Mouse (Mus musculus) heart, embryonic 16.5 days (tissue): ENCODE results near the gene Ces3a. TPM values are rescaled to one million over a fixed set of nuclear protein-coding genes. Genes with fewer than 3 reads are reported as not detected.

Experiments
- ATAC-seq: fragments of 200-750 bp; cut with Nextera tagmentation; replicated peaks from 2 replicates; pipeline ENCODE4 v1.8.0; 2017; ENCODE audit warnings: moderate number of reproducible peaks; ENCODE audit not compliant: insufficient read depth, low FRiP score; ENCODE audit errors: extremely low read depth
- H3K27ac ChIP-seq: fragments of 300-500 bp; sonication (generic); 2 replicates; pipeline ENCODE4 v1.5.1; 2014; ENCODE audit warnings: mild to moderate bottlenecking, low read length, control low read depth, moderate library complexity
- H3K27me3 ChIP-seq: fragments of 300-500 bp; sonication (generic); 2 replicates; pipeline ENCODE4 v1.6.1; 2014; ENCODE audit warnings: low read length, mixed read lengths; ENCODE audit not compliant: control insufficient read depth, insufficient read depth
- H3K36me3 ChIP-seq: fragments of 300-500 bp; sonication (generic); 2 replicates; pipeline ENCODE4 v1.6.1; 2014; ENCODE audit not compliant: control insufficient read depth, insufficient read depth
- H3K4me1 ChIP-seq: fragments of 300-500 bp; sonication (generic); 2 replicates; pipeline ENCODE4 v1.6.1; 2014; ENCODE audit warnings: low read length, mixed read lengths; ENCODE audit not compliant: control insufficient read depth, insufficient read depth
- H3K4me2 ChIP-seq: fragments of 300-500 bp; sonication (generic); 2 replicates; pipeline ENCODE4 v1.6.1; 2014; ENCODE audit warnings: low read depth, mild to moderate bottlenecking, control low read depth, low read length
- H3K4me3 ChIP-seq: fragments of 300-500 bp; sonication (generic); 2 replicates; pipeline ENCODE4 v1.5.1; 2014; ENCODE audit warnings: mild to moderate bottlenecking, control low read depth, low read length
- H3K9ac ChIP-seq: fragments of 300-500 bp; sonication (generic); 2 replicates; pipeline ENCODE4 v1.6.1; 2014; ENCODE audit warnings: low read length, control low read depth
- H3K9me3 ChIP-seq: fragments of 300-500 bp; sonication (generic); replicated peaks from 2 replicates; pipeline ENCODE4 v1.6.1; 2016; ENCODE audit warnings: low read length; ENCODE audit not compliant: control insufficient read depth
- WGBS: fragments of 180-500 bp; shearing (Covaris S2); extraction: QIAGEN DNeasy Blood & Tissue Kit; methylation state at CpG from one replicate; pipeline ENCODE4 v1.1.7; 2014; 5-methylcytosine and 5-hydroxymethylcytosine counted together
- polyA plus RNA-seq: library from polyadenylated mRNA; unstranded; fragments of >200 nt; fragmentation: Nextera tagmentation; extraction: Ambion mirVana; gene quantifications from 2 replicates; pipeline ENCODE4 v1.2.1, GENCODE M21; 2015

Gene Ces3a
- polyA plus RNA-seq: not detected in 2 replicates

- ATAC-seq: no peak
- Histone ChIP-seq H3K4me1 (no peaks in the 10 kb centered on the region), H3K9me3 (no peaks in the 10 kb centered on the region), H3K4me3 (no peak within 1 kb of the TSS), H3K27ac (no peak within 1 kb of the TSS), H3K36me3 (no peaks in the 10 kb centered on the region), H3K4me2 (no peak within 1 kb of the TSS), H3K27me3 (no peaks in the 10 kb centered on the region), H3K9ac (no peak within 1 kb of the TSS)
- WGBS: 62% methylated on average over 3 of the region's 3 CpGs
Measured at GRCm38 (mm10) chr8:105048371-105048854, at the start of gene Ces3a. Gene Ces3a, plus strand, starts transcription at chr8:105048601.

- no peak overlapping the region for H3K4me3 ChIP-seq
- H3K27ac ChIP-seq: no peak overlapping the region
- 75% methylated on average over 6 of the region's 6 CpGs for WGBS
- no peaks in the 10 kb centered on the region for H3K9me3 ChIP-seq
- no peaks in the 10 kb centered on the region for H3K4me1 ChIP-seq
- H3K27me3 ChIP-seq: no peaks in the 10 kb centered on the region
- no peak for ATAC-seq
- no peak overlapping the region for H3K9ac ChIP-seq
- no peak overlapping the region for H3K4me2 ChIP-seq
- H3K36me3 ChIP-seq: no peaks in the 10 kb centered on the region
Measured at GRCm38 (mm10) chr8:104999183-104999582, 49.2 kb upstream of the Ces3a start.

- no peaks in the 10 kb centered on the region for H3K36me3 ChIP-seq
- H3K4me3 ChIP-seq: no peak within 1 kb of the TSS
- H3K9ac ChIP-seq: no peak within 1 kb of the TSS
- H3K27me3 ChIP-seq: no peaks in the 10 kb centered on the region
- H3K4me2 ChIP-seq: no peak within 1 kb of the TSS
- no peaks in the 10 kb centered on the region for H3K9me3 ChIP-seq
- WGBS: 74% methylated on average over 7 of the region's 7 CpGs
- no peaks in the 10 kb centered on the region for H3K4me1 ChIP-seq
- ATAC-seq: no peak
- no peak within 1 kb of the TSS for H3K27ac ChIP-seq
Measured at GRCm38 (mm10) chr8:105000586-105000985, 47.8 kb upstream of the Ces3a start, which contains the start of gene Ces2h. Gene Ces2h, plus strand, starts transcription at chr8:105000853.

GRCm38 (mm10) chr8:105010000-105010399, 38.4 kb upstream of the Ces3a start:
- no peak overlapping the region for H3K9ac ChIP-seq
- H3K27ac ChIP-seq: no peak overlapping the region
- 72% methylated on average over 2 of the region's 2 CpGs for WGBS
- ATAC-seq: no peak
- no peak overlapping the region for H3K4me2 ChIP-seq
- peaks cover 4% of the 10 kb centered on the region; the same call in 1 of the 2 replicates for H3K9me3 ChIP-seq
- no peaks in the 10 kb centered on the region for H3K27me3 ChIP-seq
- no peaks in the 10 kb centered on the region for H3K4me1 ChIP-seq
- no peak overlapping the region for H3K4me3 ChIP-seq
- no peaks in the 10 kb centered on the region for H3K36me3 ChIP-seq

GRCm38 (mm10) chr8:105011136-105011535, 37.3 kb upstream of the Ces3a start:
- H3K27me3 ChIP-seq: no peaks in the 10 kb centered on the region
- no peaks in the 10 kb centered on the region for H3K36me3 ChIP-seq
- no peak for ATAC-seq
- H3K27ac ChIP-seq: no peak overlapping the region
- WGBS: 77% methylated on average over 12 of the region's 12 CpGs
- H3K4me1 ChIP-seq: no peaks in the 10 kb centered on the region
- H3K4me2 ChIP-seq: no peak overlapping the region
- H3K9ac ChIP-seq: no peak overlapping the region
- H3K9me3 ChIP-seq: peaks cover 4% of the 10 kb centered on the region; the same call in 1 of the 2 replicates
- no peak overlapping the region for H3K4me3 ChIP-seq

- WGBS: 80% methylated on average over 5 of the region's 5 CpGs
- no peak for ATAC-seq
- Histone ChIP-seq H3K9ac (no peak overlapping the region), H3K27ac (no peak overlapping the region), H3K4me1 (no peaks in the 10 kb centered on the region), H3K4me2 (no peak overlapping the region), H3K36me3 (no peaks in the 10 kb centered on the region), H3K9me3 (no peaks in the 10 kb centered on the region), H3K4me3 (no peak overlapping the region), H3K27me3 (no peaks in the 10 kb centered on the region)
Measured at GRCm38 (mm10) chr8:105014391-105014790, 34.0 kb upstream of the Ces3a start.

- no peaks in the 10 kb centered on the region for H3K9me3 ChIP-seq
- no peaks in the 10 kb centered on the region for H3K27me3 ChIP-seq
- H3K4me3 ChIP-seq: no peak overlapping the region
- 63% methylated on average over 1 of the region's 1 CpGs for WGBS
- no peak for ATAC-seq
- H3K4me1 ChIP-seq: no peaks in the 10 kb centered on the region
- H3K9ac ChIP-seq: no peak overlapping the region
- no peak overlapping the region for H3K4me2 ChIP-seq
- H3K36me3 ChIP-seq: no peaks in the 10 kb centered on the region
- no peak overlapping the region for H3K27ac ChIP-seq
Measured at GRCm38 (mm10) chr8:105021954-105022353, 26.4 kb upstream of the Ces3a start.

GRCm38 (mm10) chr8:105023087-105023486, 25.3 kb upstream of the Ces3a start:
- 22% methylated on average over 1 of the region's 1 CpGs for WGBS
- no peak overlapping the region for H3K27ac ChIP-seq
- no peak overlapping the region for H3K4me3 ChIP-seq
- H3K4me1 ChIP-seq: no peaks in the 10 kb centered on the region
- H3K9ac ChIP-seq: no peak overlapping the region
- H3K36me3 ChIP-seq: no peaks in the 10 kb centered on the region
- H3K9me3 ChIP-seq: no peaks in the 10 kb centered on the region
- H3K27me3 ChIP-seq: no peaks in the 10 kb centered on the region
- no peak for ATAC-seq
- H3K4me2 ChIP-seq: no peak overlapping the region

GRCm38 (mm10) chr8:105025050-105025449, 23.4 kb upstream of the Ces3a start:
- 56% methylated on average over 2 of the region's 2 CpGs for WGBS

More at GRCm38 (mm10) chr8:105025050-105025449, 23.4 kb upstream of the Ces3a start:
- Histone ChIP-seq H3K36me3 (no peaks in the 10 kb centered on the region), H3K27ac (no peak overlapping the region), H3K4me2 (no peak overlapping the region), H3K9me3 (no peaks in the 10 kb centered on the region), H3K4me1 (no peaks in the 10 kb centered on the region), H3K27me3 (no peaks in the 10 kb centered on the region), H3K4me3 (no peak overlapping the region), H3K9ac (no peak overlapping the region)
- ATAC-seq: no peak
